Mouse (Mus musculus) ES-E14 (cell line): ENCODE measurements at regions not wholly inside any gene's neighbourhood (a gene's known extent, or its start where the extent isn't known, plus 50 kb on each side); places are given as distances from the start of the nearest gene placed in this dataset.

Experiments
- HCFC1 ChIP-seq: IDR thresholded peaks from 2 replicates; pipeline ENCODE4 v1.6.1; 2012; ENCODE audit warnings: low read length, inconsistent platforms, borderline replicate concordance; ENCODE audit not compliant: insufficient read depth
- MAFK ChIP-seq: IDR thresholded peaks from 2 replicates; pipeline ENCODE4 v1.6.1; 2014; ENCODE audit warnings: mild to moderate bottlenecking, low read depth, low read length, inconsistent platforms; ENCODE audit not compliant: insufficient read depth
- ZNF384 ChIP-seq: IDR thresholded peaks from 2 replicates; pipeline ENCODE4 v1.6.1; 2012; ENCODE audit warnings: low read depth, low read length, inconsistent platforms

DNA sequence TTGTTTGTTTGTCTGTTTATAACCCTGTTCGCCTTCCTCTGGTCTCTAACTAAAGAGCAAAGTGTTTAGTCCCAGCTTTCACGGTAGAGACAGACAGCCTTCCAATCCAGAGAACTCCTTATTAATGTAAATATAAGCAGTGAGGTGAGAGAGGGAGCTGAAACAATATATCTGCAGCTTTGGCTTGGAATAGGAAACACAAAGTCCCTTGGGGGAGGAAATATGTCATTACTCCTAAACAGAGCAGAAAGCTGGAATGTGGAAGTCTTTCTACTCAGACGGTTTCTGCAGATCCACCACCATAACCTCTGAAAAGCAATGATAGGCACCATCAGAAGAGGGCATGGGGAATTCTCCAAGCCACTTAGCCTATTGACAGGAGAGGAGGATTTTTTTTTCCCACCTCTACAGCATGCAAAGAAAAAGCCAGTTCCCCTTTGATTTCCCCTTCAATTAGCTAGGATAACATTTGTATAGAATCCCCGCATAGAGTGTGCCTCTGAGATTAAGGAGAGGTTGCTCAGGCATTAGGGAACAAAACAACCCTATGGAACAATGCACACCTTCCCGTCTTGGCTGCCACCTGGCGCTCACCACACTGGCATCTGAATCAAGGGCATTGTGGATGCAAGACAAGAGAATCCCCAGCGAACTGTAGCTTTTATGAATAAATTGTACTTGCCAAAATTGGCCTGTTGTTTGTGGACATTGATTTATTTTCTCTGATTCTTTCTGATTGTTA lies 281.9 kb upstream of the Kirrel3 start:
- TF ChIP-seq HCFC1 (no peak), ZNF384 (no peak), MAFK (no peak)
